Mouse (Mus musculus): ENCODE measurements around the gene Has1. TPM values are rescaled to one million over a fixed set of nuclear protein-coding genes. Genes with fewer than 3 reads are reported as not detected.

The Has1 gene
- polyA plus RNA-seq, 1 experiment, result not detected

DNA sequence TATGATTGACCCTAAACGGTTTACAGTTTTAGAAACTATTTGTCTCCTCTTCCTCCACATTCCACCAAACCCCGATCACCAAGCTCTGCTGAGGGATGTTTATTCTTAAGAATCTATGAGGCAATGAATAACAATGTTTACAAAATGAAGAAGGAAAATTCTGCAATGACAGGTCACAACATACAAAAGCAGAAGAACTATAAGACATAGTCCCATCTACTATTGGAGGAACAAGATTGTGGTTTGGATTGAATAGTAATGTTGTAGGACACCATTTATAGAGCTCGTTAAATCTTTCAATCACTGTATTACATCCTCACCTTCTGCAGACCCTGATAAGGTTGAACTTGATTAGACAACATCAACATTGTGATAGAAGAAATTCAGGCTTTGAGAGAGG, 27.7 kb upstream of the Has1 start:
- TF ChIP-seq CTCF (IDR thresholded peaks at IDR 0.05; ENCODE audit: control insufficient read depth, insufficient read depth, insufficient replicate concordance, low read depth, low read length) (no peak), POLR2A (IDR thresholded peaks at IDR 0.05; ENCODE audit: control insufficient read depth, low read depth, low read length) (no peak)
- no peak overlapping the region for H3K4me3 ChIP-seq (ENCODE audit: control insufficient read depth, low read depth, low read length)
- H3K27ac ChIP-seq (ENCODE audit: control insufficient read depth, insufficient read depth, low read depth, low read length), result no peak overlapping the region

GRCm38 (mm10) chr17:17879347-17879746, 24.3 kb upstream of the Has1 start:
- no peaks in the 10 kb centered on the region for H3K27me3 ChIP-seq (ENCODE audit: control insufficient read depth, insufficient read depth, low read length)
- TF ChIP-seq POLR2A (IDR thresholded peaks at IDR 0.05; ENCODE audit: control insufficient read depth, low read depth, low read length) (no peak), CTCF (IDR thresholded peaks at IDR 0.05; ENCODE audit: control insufficient read depth, insufficient read depth, insufficient replicate concordance, low read depth, low read length) (no peak)
- H3K4me3 ChIP-seq (ENCODE audit: control insufficient read depth, low read depth, low read length), result no peak overlapping the region
- no peaks in the 10 kb centered on the region for H3K4me1 ChIP-seq (ENCODE audit: control insufficient read depth, insufficient read depth, low read length)
- H3K36me3 ChIP-seq (ENCODE audit: control insufficient read depth, insufficient read depth, low read length), result no peaks in the 10 kb centered on the region
- H3K27ac ChIP-seq (ENCODE audit: control insufficient read depth, insufficient read depth, low read depth, low read length), result no peak overlapping the region

More for the DNA sequence above, 27.7 kb upstream of the Has1 start:
- Histone ChIP-seq H3K36me3 (ENCODE audit: control insufficient read depth, insufficient read depth, low read length) (no peaks in the 10 kb centered on the region), H3K4me1 (ENCODE audit: control insufficient read depth, insufficient read depth, low read length) (no peaks in the 10 kb centered on the region), H3K27me3 (ENCODE audit: control insufficient read depth, insufficient read depth, low read length) (no peaks in the 10 kb centered on the region)

GRCm38 (mm10) chr17:17871697-17872096, 16.7 kb upstream of the Has1 start:
- H3K36me3 ChIP-seq (ENCODE audit: control insufficient read depth, insufficient read depth, low read length), result no peaks in the 10 kb centered on the region
- no peaks in the 10 kb centered on the region for H3K4me1 ChIP-seq (ENCODE audit: control insufficient read depth, insufficient read depth, low read length)
- TF ChIP-seq CTCF (IDR thresholded peaks at IDR 0.05; ENCODE audit: control insufficient read depth, insufficient read depth, insufficient replicate concordance, low read depth, low read length) (no peak), POLR2A (IDR thresholded peaks at IDR 0.05; ENCODE audit: control insufficient read depth, low read depth, low read length) (no peak)
- H3K27ac ChIP-seq (ENCODE audit: control insufficient read depth, insufficient read depth, low read depth, low read length), result no peak overlapping the region
- no peaks in the 10 kb centered on the region for H3K27me3 ChIP-seq (ENCODE audit: control insufficient read depth, insufficient read depth, low read length)
- H3K4me3 ChIP-seq (ENCODE audit: control insufficient read depth, low read depth, low read length), result no peak overlapping the region

- H3K27ac ChIP-seq (ENCODE audit: control insufficient read depth, insufficient read depth, low read depth, low read length), result no peak overlapping the region
- no peaks in the 10 kb centered on the region for H3K36me3 ChIP-seq (ENCODE audit: control insufficient read depth, insufficient read depth, low read length)
- no peak overlapping the region for H3K4me3 ChIP-seq (ENCODE audit: control insufficient read depth, low read depth, low read length)
- H3K27me3 ChIP-seq (ENCODE audit: control insufficient read depth, insufficient read depth, low read length), result no peaks in the 10 kb centered on the region
- no peaks in the 10 kb centered on the region for H3K4me1 ChIP-seq (ENCODE audit: control insufficient read depth, insufficient read depth, low read length)
- no peak for TF ChIP-seq POLR2A (IDR thresholded peaks at IDR 0.05; ENCODE audit: control insufficient read depth, low read depth, low read length)
- TF ChIP-seq CTCF (IDR thresholded peaks at IDR 0.05; ENCODE audit: control insufficient read depth, insufficient read depth, insufficient replicate concordance, low read depth, low read length), result no peak
Measured at GRCm38 (mm10) chr17:17870892-17871550, 16.0 kb upstream of the Has1 start.

DNA sequence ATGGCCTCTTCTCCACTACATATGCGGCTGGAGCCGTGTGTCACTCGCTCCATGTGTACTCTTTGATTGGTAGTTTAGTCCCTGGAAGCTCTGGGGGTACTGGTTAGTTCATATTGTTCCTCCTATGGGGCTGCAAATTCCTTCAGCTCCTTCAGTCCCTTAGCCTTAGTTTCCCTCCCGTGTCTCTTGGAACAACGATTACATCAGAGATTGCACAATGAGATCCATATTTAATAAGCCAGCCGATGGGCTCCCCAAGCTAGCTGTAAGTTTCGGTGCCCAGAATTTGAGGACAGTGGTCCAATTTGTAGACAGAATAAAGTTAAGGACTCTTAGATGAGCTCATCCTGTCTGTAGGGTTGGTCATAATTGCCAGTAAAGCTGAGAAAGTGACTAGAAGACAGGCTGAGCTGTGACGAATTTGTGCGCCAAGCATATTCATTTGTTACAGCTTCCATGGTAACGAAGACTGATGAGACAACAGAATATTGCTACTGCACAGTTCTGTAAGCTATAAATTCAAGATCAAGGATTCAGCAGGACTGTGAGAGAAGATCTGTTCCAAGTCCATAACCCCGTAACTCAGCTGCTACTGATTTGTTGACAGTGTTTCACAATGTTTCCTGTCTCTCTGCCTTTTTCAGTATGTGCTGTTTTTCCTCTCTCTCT, 11.9 kb upstream of the Has1 start:
- H3K27ac ChIP-seq (ENCODE audit: control insufficient read depth, insufficient read depth, low read depth, low read length), result no peak overlapping the region
- H3K27me3 ChIP-seq (ENCODE audit: control insufficient read depth, insufficient read depth, low read length), result no peaks in the 10 kb centered on the region
- TF ChIP-seq CTCF (IDR thresholded peaks at IDR 0.05; ENCODE audit: control insufficient read depth, insufficient read depth, insufficient replicate concordance, low read depth, low read length) (no peak), POLR2A (IDR thresholded peaks at IDR 0.05; ENCODE audit: control insufficient read depth, low read depth, low read length) (no peak)
- H3K4me1 ChIP-seq (ENCODE audit: control insufficient read depth, insufficient read depth, low read length), result no peaks in the 10 kb centered on the region
- H3K4me3 ChIP-seq (ENCODE audit: control insufficient read depth, low read depth, low read length), result no peak overlapping the region
- no peaks in the 10 kb centered on the region for H3K36me3 ChIP-seq (ENCODE audit: control insufficient read depth, insufficient read depth, low read length)

DNA sequence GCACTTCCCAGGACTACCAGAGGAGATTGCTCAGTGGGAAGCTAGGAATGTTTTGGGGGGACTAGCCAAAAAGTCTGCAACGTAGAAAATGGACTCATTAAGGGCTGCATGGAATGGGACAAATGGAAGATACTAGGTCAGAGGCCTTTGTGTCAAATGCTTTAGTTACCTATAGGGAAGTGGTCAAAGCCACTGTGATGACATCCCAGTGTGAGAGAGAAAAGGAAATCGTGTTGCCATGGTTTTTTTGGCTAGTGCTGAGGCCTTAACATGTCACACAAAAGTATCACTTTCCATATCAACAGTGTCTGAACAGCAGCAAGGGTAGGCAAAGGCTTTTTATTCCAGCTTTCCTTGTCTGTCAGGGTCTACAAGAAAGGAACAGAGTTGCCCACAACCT, 10.2 kb upstream of the Has1 start:
- TF ChIP-seq CTCF (IDR thresholded peaks at IDR 0.05; ENCODE audit: control insufficient read depth, insufficient read depth, insufficient replicate concordance, low read depth, low read length), result no peak
- TF ChIP-seq POLR2A (IDR thresholded peaks at IDR 0.05; ENCODE audit: control insufficient read depth, low read depth, low read length), result no peak
- Histone ChIP-seq H3K4me1 (ENCODE audit: control insufficient read depth, insufficient read depth, low read length) (no peaks in the 10 kb centered on the region), H3K27me3 (ENCODE audit: control insufficient read depth, insufficient read depth, low read length) (no peaks in the 10 kb centered on the region), H3K36me3 (ENCODE audit: control insufficient read depth, insufficient read depth, low read length) (no peaks in the 10 kb centered on the region), H3K4me3 (ENCODE audit: control insufficient read depth, low read depth, low read length) (no peak overlapping the region), H3K27ac (ENCODE audit: control insufficient read depth, insufficient read depth, low read depth, low read length) (no peak overlapping the region)

GRCm38 (mm10) chr17:17862360-17862759, 7.4 kb upstream of the Has1 start:
- Histone ChIP-seq H3K36me3 (ENCODE audit: control insufficient read depth, insufficient read depth, low read length) (no peaks in the 10 kb centered on the region), H3K27me3 (ENCODE audit: control insufficient read depth, insufficient read depth, low read length) (no peaks in the 10 kb centered on the region), H3K4me1 (ENCODE audit: control insufficient read depth, insufficient read depth, low read length) (no peaks in the 10 kb centered on the region), H3K27ac (ENCODE audit: control insufficient read depth, insufficient read depth, low read depth, low read length) (no peak overlapping the region), H3K4me3 (ENCODE audit: control insufficient read depth, low read depth, low read length) (no peak overlapping the region)
- TF ChIP-seq POLR2A (IDR thresholded peaks at IDR 0.05; ENCODE audit: control insufficient read depth, low read depth, low read length) (no peak), CTCF (IDR thresholded peaks at IDR 0.05; ENCODE audit: control insufficient read depth, insufficient read depth, insufficient replicate concordance, low read depth, low read length) (no peak)
